Mouse (Mus musculus) frontal cortex, adult 2 months (tissue): ENCODE measurements at regions not wholly inside any gene's neighbourhood (a gene's known extent, or its start where the extent isn't known, plus 50 kb on each side); places are given as distances from the start of the nearest gene placed in this dataset.

Experiments
- DNase-seq, 2 experiments: peaks; one replicate each; pipeline ENCODE4 v3.0.0; 2022; ENCODE audit warnings: low spot score in 1 of 2; ENCODE audit errors: extremely low spot score in 1 of 2

DNA sequence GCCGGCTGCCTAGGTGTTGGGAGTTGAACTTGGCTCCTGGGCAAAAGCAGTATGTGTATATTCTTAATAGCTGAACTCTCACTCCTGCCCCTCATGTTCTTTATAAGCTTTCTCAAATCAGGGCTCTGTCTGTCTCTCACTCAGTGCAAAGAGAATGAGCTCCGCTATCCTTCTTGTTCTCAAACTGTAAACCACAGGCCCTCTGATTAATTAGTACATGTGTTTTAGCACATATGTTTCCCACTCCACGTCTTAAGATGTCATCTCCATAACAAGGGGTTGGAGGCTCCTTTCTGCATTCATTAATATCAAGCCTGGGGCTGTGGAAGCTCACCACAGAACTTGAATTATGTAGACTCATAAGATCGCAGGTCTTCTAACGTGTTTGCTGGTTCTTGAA lies 104.7 kb downstream of the Nsun3 start:
- no peak for DNase-seq

DNA sequence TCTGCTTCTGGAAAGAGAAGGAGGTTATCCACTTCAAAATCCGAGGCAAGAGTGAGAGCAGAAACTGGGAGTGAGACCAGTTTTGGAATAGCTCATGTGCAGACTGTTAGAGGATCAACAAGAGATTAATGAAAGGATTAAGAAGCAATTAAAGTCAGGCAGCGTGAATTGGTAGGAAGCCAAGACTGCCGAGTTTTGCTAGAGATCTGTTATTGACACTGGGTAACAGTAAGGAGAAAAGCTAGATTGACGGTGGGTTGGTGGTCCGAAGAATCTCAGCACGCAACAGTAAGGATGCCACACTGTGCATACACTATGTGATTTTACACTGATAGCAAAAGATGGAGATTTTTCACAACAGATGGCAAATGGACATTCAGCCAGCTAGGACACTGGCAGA lies 109.8 kb downstream of the Nsun3 start:
- DNase-seq: no peak

- no peak for DNase-seq
Observed at GRCm38 (mm10) chr16:62657383-62657782, 129.2 kb downstream of the Nsun3 start.

- DNase-seq: no peak
Observed at GRCm38 (mm10) chr16:62654436-62654835, 132.2 kb downstream of the Nsun3 start.

- peak in 1 of 2 experiments; percentile 25 for DNase-seq
Observed at GRCm38 (mm10) chr16:62653817-62654216, 132.8 kb downstream of the Nsun3 start.

GRCm38 (mm10) chr16:62652769-62653465 lies 133.7 kb downstream of the Nsun3 start:
- no peak for DNase-seq

DNA sequence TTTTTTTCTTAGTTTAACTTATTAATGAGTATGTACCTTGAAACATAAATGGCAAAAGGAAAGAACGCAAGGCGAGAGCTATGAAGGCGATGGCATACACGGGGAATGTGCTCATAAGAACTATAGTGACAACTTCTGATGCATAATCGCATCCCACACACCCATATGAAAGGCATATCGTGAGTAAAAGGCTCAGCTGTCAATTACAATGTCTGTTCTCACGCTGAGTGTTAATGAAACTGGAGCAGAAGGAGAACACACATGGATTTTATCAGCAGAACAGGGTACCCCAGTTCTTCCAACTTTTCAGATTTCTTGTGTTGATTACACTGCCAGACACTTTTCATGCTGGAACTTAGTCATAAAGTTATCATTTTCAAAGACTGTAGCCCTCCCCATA lies 135.8 kb downstream of the Nsun3 start:
- DNase-seq: no peak

- no peak for DNase-seq
Observed at GRCm38 (mm10) chr16:62648326-62648725, 138.3 kb downstream of the Nsun3 start.

- DNase-seq: peak in 1 of 2 experiments; percentile 74
Observed at GRCm38 (mm10) chr16:62646113-62646512, 140.5 kb downstream of the Nsun3 start.

DNA sequence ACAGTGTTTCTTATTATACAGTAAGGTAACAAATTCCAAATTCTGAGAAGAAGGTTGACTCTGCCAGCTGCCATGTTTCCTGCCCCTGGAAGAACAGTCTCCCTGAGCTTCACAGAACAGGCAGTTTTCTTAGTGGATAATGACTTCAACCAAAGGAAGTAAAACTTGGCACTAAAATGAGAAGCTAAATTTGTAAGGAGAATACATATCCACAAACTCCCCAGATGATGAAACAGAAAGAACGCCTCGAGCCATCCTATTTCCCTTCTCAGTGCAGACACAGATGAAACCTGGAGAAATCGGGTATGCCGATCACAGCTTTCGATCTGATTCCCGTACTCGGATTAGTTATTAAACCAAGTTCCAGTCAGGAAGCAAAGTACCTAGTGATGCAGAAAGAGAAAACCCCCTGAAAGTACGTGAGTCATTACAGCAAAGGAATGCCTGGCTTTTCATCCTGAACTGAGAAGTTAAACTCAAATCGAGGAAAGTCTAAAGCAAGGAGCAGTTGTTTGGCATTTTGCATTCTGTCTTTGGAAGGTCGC lies 143.7 kb downstream of the Nsun3 start:
- peak in 1 of 2 experiments; percentile 40 for DNase-seq

GRCm38 (mm10) chr16:62623938-62624337 lies 162.7 kb downstream of the Nsun3 start:
- no peak for DNase-seq

DNA sequence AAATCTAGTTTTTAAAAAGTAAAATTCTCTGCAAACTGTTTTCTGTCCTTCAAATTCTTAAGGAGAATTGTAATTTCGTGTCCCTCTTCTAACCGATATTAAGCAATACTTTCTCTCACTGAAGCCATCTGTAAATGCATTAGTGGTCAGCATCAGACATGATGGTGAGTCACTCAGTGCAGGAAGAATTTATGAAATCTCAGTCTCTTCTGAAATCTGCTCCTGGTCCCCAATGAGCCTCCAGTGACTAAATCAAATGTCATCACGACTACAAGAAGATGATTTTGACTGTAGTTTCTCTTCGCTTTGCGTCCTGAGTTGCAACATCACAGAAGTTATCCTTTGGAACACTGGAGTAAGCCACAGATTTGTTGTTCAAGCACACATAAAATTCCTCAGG lies 175.7 kb downstream of the Nsun3 start:
- no peak for DNase-seq

DNA sequence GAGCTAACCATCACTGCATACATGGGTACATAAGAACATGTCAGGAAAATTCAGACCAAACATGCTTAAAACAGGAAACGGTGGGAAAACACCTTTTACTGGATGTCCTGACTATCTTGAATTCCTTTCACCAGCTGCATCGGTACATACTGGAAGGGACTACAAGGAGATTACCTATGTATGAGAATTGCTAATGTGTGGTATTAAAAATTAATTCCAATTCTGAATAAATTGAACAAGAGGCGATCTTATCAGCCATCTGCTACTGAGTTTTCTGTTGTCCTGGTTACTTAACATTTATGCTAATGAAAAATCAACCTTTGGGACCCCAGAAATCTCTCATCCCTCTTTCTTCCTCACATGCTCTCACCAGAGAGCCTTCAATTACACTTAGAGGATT lies 178.0 kb downstream of the Nsun3 start:
- no peak for DNase-seq

DNA sequence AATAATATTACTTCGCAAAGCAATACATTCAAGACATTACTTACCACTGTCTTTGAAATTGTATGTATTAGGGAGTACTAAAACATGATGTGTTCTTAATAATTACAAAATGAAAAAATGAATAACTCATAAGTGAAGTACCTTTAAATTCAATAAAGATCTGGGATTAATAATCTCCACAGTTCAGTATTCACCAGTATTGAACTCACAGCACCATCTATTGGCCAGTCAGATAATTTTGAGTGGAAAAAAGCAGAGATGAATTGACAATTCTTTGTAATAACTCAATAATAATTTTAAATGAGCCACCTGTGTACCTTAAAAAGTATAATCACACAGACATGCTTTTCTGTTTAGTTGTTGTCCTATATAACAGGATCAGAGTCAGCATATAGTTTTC lies 180.7 kb downstream of the Nsun3 start:
- DNase-seq: peak in 1 of 2 experiments; percentile 10

- peak in 1 of 2 experiments; percentile 78 for DNase-seq
Observed at GRCm38 (mm10) chr16:62562051-62562450, 224.6 kb downstream of the Nsun3 start.

- DNase-seq: no peak
Observed at GRCm38 (mm10) chr16:62543156-62543555, 243.5 kb downstream of the Nsun3 start.

DNA sequence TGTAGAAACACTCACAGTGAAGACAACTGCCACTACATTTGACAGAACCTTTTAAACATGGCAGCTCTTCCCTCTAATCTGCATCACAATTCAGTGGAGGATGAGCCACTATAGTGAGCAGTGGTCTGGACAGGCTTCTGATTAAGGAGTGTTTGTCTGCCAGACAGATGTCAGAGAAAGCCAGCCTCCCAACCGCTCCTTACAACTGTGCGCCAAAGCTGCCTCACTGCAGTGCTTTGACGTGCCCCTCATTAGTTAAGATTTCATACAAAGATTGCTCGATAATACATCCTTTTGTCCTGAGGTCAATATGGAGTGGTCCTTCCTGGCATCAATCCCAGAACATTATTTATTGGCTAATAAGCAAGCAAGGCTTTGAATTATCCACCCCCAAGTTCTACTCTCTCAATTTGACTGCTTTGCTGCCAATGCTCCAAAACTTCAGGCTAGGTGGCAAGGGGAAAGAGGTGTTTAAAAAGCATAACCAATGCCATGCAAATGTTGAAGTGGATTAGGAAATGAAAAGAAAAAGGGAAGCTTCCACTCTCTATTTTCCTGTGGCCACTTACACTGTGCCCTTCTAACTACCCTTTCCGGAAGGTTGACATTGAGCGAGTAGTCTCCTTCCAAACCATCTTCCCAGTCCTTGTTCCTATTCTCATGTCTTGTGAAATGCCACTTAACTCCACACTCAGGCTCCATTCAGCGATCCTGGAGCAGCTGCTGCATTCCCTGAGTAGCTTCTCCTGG lies 248.7 kb downstream of the Nsun3 start:
- no peak for DNase-seq

DNA sequence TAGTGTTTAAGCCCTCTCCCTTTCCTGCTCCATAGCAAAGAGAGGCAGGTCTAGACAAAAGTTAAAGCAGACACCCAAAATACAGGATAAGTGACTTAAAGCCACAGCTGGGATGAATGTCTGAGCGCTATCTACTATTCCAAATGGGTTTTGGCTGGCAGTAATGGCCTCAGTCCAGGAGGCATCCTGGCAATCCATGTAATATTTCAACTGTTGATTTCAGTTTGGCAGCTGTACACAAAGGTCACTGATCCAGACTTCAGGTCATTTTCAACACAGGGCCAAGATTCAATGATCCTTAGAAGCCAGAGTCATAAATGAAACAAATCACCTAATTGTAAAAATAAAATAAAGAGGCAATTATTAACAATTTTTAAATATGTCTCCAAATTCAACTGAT lies 277.3 kb downstream of the Nsun3 start:
- DNase-seq: no peak

- DNase-seq: peak in 1 of 2 experiments; percentile 76
Observed at GRCm38 (mm10) chr16:62506725-62507482, 279.7 kb downstream of the Nsun3 start.

GRCm38 (mm10) chr16:62500870-62501269 lies 285.7 kb downstream of the Nsun3 start:
- DNase-seq: peak in 1 of 2 experiments; percentile 2

DNA sequence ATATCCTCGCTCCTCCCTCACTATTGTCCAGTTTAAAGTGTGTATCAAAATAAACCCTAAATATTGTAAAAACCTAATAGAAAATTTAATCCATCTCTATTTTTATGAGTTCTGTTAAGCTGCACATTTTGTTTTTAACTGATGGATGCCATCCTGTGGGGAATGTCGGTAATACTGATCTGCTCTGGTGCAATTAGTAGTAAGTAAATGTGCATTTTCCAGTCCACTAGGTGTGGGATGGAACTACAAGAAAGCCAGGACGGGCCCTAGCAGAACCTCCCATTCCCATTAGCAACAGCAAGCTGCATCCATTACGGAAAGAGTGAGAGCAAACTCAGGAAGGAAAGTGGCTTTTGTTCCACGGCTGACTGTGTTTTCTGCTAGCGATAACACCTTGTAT lies 286.3 kb downstream of the Nsun3 start:
- DNase-seq: peak; percentile 33 to 69
